Comparison of ENCODE assay signal across 10 mouse cellular contexts in the genomic region with DNA sequence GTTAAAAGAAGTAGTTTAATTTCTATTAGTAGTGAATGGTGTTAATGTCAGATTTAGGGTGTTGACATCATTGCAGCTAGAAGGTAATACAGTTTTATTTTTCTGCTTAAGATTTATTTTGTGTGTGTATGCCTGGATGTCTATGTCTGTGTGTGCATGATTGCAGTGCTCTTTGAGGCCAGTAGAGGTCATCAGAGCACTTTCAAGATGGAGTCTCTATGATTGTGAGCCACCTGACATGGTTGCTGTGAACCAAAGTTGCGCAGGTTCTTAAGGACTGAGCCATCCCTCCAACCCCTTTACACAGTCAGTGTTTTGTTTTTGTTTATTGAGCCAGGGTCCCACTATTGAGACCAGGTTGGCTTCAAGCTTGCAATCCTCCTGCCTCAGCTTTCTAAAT. TPM values are rescaled to one million over a fixed set of nuclear protein-coding genes. Genes with fewer than 3 reads are reported as not detected.
DNase-seq lines count a peak whose midpoint lies in the region; ATAC-seq and TF ChIP-seq lines count a peak whose summit lies in the region.
"Had no signal": no experiment of that assay in that cellular context is flagged by ENCODE, and none has a peak within 500 bp of the region (broad histone marks: within the 10 kb centered on the region; RNA-seq: fewer than 3 reads in every experiment).

No protein-coding gene starts in this region.

- H3K9me3 ChIP-seq in ES-E14 (ENCODE audit: control insufficient read depth, insufficient read depth, low read depth, low read length) = no peaks in the 10 kb centered on the region

- H3K4me1 ChIP-seq in ES-E14 (ENCODE audit: control insufficient read depth in 2 of 2, insufficient read depth in 2 of 2, low read length in 2 of 2, poor library complexity in 1 of 2) = no peaks in the 10 kb centered on the region

- H3K27ac ChIP-seq in left cerebral cortex, adult 2 months = no peak overlapping the region
- no peak overlapping the region for H3K27ac ChIP-seq in ES-E14 (ENCODE audit: insufficient read depth, low read depth, low read length, poor library complexity, severe bottlenecking)

- peaks cover 3% of the 10 kb centered on the region; the same call in 1 of the 2 replicates for H3K36me3 ChIP-seq in ES-E14 (ENCODE audit: control insufficient read depth, insufficient read depth, low read length, poor library complexity, severe bottlenecking)

- peak; percentile 33 for TF ChIP-seq CTCF in left cerebral cortex, adult 2 months (IDR thresholded peaks at IDR 0.05)

- ATAC-seq in megakaryocyte, adult 5-6 weeks (ENCODE audit: poor library complexity, severe bottlenecking) = peak; percentile 83
- ATAC-seq: forebrain, embryonic 14.5 days; inflammation-experienced regulatory T-cells, adult 6 months had no signal

- in situ Hi-C loops in ES-E14 (cut with MboI; ENCODE audit: low sequenced_read_pairs in 2 of 2, unreplicated experiment in 2 of 2) = no loop called here

- H3K4me3 ChIP-seq in left cerebral cortex, adult 2 months = no peak overlapping the region
- H3K4me3 ChIP-seq in ES-E14 (ENCODE audit: insufficient read depth in 1 of 2, low read depth in 1 of 2, low read length in 2 of 2, poor library complexity in 1 of 2, severe bottlenecking in 1 of 2) = no peak overlapping the region

- intact Hi-C loops in left cerebral cortex, adult 2 months (cut with DNase I) = no loop called here

- H3K9ac ChIP-seq in ES-E14 (ENCODE audit: insufficient read depth, low read depth, low read length, poor library complexity, severe bottlenecking) = no peak overlapping the region

- no peak for DNase-seq in left cerebral cortex, adult 2 months (ENCODE audit: extremely low spot score in 1 of 2, low spot score in 2 of 2)
- no peak for DNase-seq in left cerebral cortex, adult 18-20 months (ENCODE audit: low spot score in 2 of 2)
- DNase-seq in CD4-positive helper T cell, adult 2 months (ENCODE audit: low read depth, low spot score) = peak; percentile 17
- peak; percentile 48 for DNase-seq in ES-E14 (ENCODE audit: low read depth, low spot score)
- no peak for DNase-seq in frontal cortex, postnatal 14 days (ENCODE audit: low spot score in 2 of 2)
- no peak for DNase-seq in frontal cortex, postnatal 10 days (ENCODE audit: low spot score in 2 of 2)
- DNase-seq: embryo, embryonic 11 days had no signal

TF ChIP-seq in ES-E14, 5 proteins besides CTCF, POLR2A, EP300 and RAD21:
- peak; percentile 33; the same call in 1 of the 2 replicates for TF ChIP-seq ZC3H11A (IDR thresholded peaks at IDR 0.05; ENCODE audit: borderline replicate concordance, low read depth, low read length)
- no peak for TF ChIP-seq MAFK (IDR thresholded peaks at IDR 0.05; ENCODE audit: insufficient read depth, low read depth, low read length)
TF ChIP-seq in ES-E14: peak in this region for 1.

RNA-seq across cellular contexts. Expression of gene Tpst1, which starts 7.5 kb away (rescaled TPM):
- total RNA-seq in left cerebral cortex, adult 2 months (2021) = 10 to 100 TPM; 34.0 to 34.1 TPM
- 10 to 100 TPM; 34.3 to 34.6 TPM for total RNA-seq in left cerebral cortex, adult 18-20 months (2021)
- 51.4 and 59.9 TPM in 2 replicates for total RNA-seq in ES-E14 (2012; rRNA removed)
- total RNA-seq in megakaryocyte, adult 5-6 weeks (2015) = 14.9 and 18.5 TPM in 2 replicates
- 8.2 and 12.4 TPM in 2 replicates for total RNA-seq in megakaryocyte, adult 5-6 weeks (2017)

RNA-seq across cellular contexts. Expression of gene Crcp, which starts 36.5 kb away (rescaled TPM):
- 10 to 100 TPM; 30.2 to 30.8 TPM for total RNA-seq in left cerebral cortex, adult 2 months (2021)
- 10 to 100 TPM; 30.4 to 32.7 TPM for total RNA-seq in left cerebral cortex, adult 18-20 months (2021)
- total RNA-seq in ES-E14 (2012; rRNA removed) = 21.1 and 30.8 TPM in 2 replicates
- 49.4 and 54.0 TPM in 2 replicates for total RNA-seq in megakaryocyte, adult 5-6 weeks (2015)
- 48.3 and 53.8 TPM in 2 replicates for total RNA-seq in megakaryocyte, adult 5-6 weeks (2017)

RNA-seq across cellular contexts. Expression of gene Asl, which starts 36.5 kb away (rescaled TPM):
- total RNA-seq in left cerebral cortex, adult 2 months (2021) = 10 to 100 TPM; 15.7 to 23.5 TPM
- total RNA-seq in left cerebral cortex, adult 18-20 months (2021) = 10 to 100 TPM; 16.0 to 31.9 TPM
- 27.2 and 31.8 TPM in 2 replicates for total RNA-seq in ES-E14 (2012; rRNA removed)
- total RNA-seq in megakaryocyte, adult 5-6 weeks (2015) = 20.2 and 29.5 TPM in 2 replicates
- 21.3 and 25.7 TPM in 2 replicates for total RNA-seq in megakaryocyte, adult 5-6 weeks (2017)

Comparison
In these comparisons a context has a peak if more than half of its experiments do, and no peak if none do; other contexts are left out.
1. DNase-seq: peak in CD4-positive helper T cell, adult 2 months (single experiment) and ES-E14 (single experiment); none in left cerebral cortex, adult 2 months (0 of 2), left cerebral cortex, adult 18-20 months (0 of 2), frontal cortex, postnatal 14 days (0 of 2) and frontal cortex, postnatal 10 days (0 of 2).